Mouse (Mus musculus) embryonic facial prominence, embryonic 14.5 days (tissue): ENCODE data around the gene Suds3. TPM values are rescaled to one million over a fixed set of nuclear protein-coding genes. Genes with fewer than 3 reads are reported as not detected.
A peak's percentile ranks its signal among the peaks of the same experiment; 100 is the strongest.

Experiments
- ATAC-seq: fragments of 200-750 bp; cut with Nextera tagmentation; 2 replicates; pipeline ENCODE4 v1.8.0; 2017; ENCODE audit warnings: low read depth, moderate number of reproducible peaks, moderate TSS enrichment
- DNase-seq: peaks from one replicate; pipeline ENCODE4 v3.0.0-alpha.2; 2015; ENCODE audit warnings: low spot score
- H3K27ac ChIP-seq: fragments of 300-500 bp; sonication (generic); replicated peaks from 2 replicates; pipeline ENCODE4 v1.5.1; 2014; ENCODE audit warnings: low read depth, mild to moderate bottlenecking, low read length, moderate library complexity
- H3K27me3 ChIP-seq: fragments of 300-500 bp; sonication (generic); replicated peaks from 2 replicates; pipeline ENCODE4 v1.6.1; 2014; ENCODE audit warnings: low read length; ENCODE audit not compliant: control insufficient read depth, insufficient read depth
- H3K36me3 ChIP-seq: fragments of 300-500 bp; sonication (generic); 2 replicates; pipeline ENCODE4 v1.6.1; 2014; ENCODE audit warnings: low read length, mixed read lengths; ENCODE audit not compliant: control insufficient read depth, insufficient read depth
- H3K4me1 ChIP-seq: fragments of 300-500 bp; sonication (generic); 2 replicates; pipeline ENCODE4 v1.6.1; 2014; ENCODE audit warnings: antibody characterized with exemption, low read length; ENCODE audit not compliant: control insufficient read depth, insufficient read depth
- H3K4me2 ChIP-seq: fragments of 300-500 bp; sonication (generic); 2 replicates; pipeline ENCODE4 v1.6.1; 2014; ENCODE audit warnings: low read depth, mild to moderate bottlenecking, low read length, moderate library complexity, mixed read lengths
- H3K4me3 ChIP-seq: fragments of 300-500 bp; sonication (generic); 2 replicates; pipeline ENCODE4 v1.5.1; 2014; ENCODE audit warnings: low read depth, mild to moderate bottlenecking, low read length
- H3K9ac ChIP-seq: fragments of 300-500 bp; sonication (generic); 2 replicates; pipeline ENCODE4 v1.6.1; 2014; ENCODE audit warnings: low read depth, mild to moderate bottlenecking, low read length, moderate library complexity, mixed read lengths
- H3K9me3 ChIP-seq: fragments of 300-500 bp; sonication (generic); 2 replicates; pipeline ENCODE4 v1.6.1; 2016; ENCODE audit warnings: low read length; ENCODE audit not compliant: control insufficient read depth
- WGBS: fragments of 180-500 bp; shearing (Covaris S2); extraction: QIAGEN DNeasy Blood & Tissue Kit; methylation state at CpG from one replicate; pipeline ENCODE4 v1.1.7; 2014; 5-methylcytosine and 5-hydroxymethylcytosine counted together
- polyA plus RNA-seq: library from polyadenylated mRNA; unstranded; fragments of >200 nt; fragmentation: Nextera tagmentation; extraction: Ambion mirVana; gene quantifications from 2 replicates; pipeline ENCODE4 v1.2.1, GENCODE M21; 2014

Suds3 gene
- polyA plus RNA-seq, 1 experiment from 2014 or later = 39.5 TPM

- H3K9me3 ChIP-seq = 0 out of 2 replicates have a peak, but pooled peaks cover 3% of the 10 kb centered on the region
- H3K4me2 ChIP-seq = no peak overlapping the region
- H3K4me3 ChIP-seq = no peak overlapping the region
- peak; percentile 54 for DNase-seq
- no peaks in the 10 kb centered on the region for H3K36me3 ChIP-seq
- H3K27me3 ChIP-seq = no peaks in the 10 kb centered on the region
- 57% methylated on average over 15 of the region's 15 CpGs for WGBS
- ATAC-seq = 0 out of 2 replicates have a peak, but pooled peaks have one; percentile 26
- no peak overlapping the region; the same call in 1 of the 2 replicates for H3K9ac ChIP-seq
- 0 out of 2 replicates have a peak overlapping the region, but pooled peaks have one; percentile 10 for H3K27ac ChIP-seq
- H3K4me1 ChIP-seq = no peaks in the 10 kb centered on the region
Observed at GRCm38 (mm10) chr5:117153527-117154091, 37.7 kb upstream of the Suds3 start.

DNA sequence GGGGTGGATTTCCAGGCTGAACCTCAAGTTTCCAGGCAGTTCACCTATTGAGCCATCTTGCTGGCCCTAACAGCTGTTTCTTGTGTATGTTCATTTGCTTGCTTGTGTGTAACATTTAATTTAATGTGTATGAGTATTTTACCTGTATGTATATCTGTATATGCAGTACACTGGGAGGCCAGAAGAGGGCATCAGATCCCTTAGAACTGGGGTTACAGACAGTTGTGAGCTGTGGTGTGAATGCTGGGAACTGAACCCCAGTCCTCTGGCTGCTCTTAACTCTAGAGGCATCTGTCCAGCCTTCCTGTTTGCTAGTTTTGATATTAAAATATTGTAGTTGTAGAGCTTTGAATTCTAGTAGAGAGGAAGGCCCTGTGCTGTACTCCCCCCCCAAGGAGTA, 37.0 kb upstream of the Suds3 start:
- Histone ChIP-seq H3K27ac (no peak overlapping the region), H3K4me3 (no peak overlapping the region), H3K9ac (no peak overlapping the region), H3K27me3 (no peaks in the 10 kb centered on the region), H3K4me2 (no peak overlapping the region), H3K4me1 (no peaks in the 10 kb centered on the region), H3K9me3 (0 out of 2 replicates have a peak, but pooled peaks cover 3% of the 10 kb centered on the region), H3K36me3 (no peaks in the 10 kb centered on the region)
- DNase-seq (no peak), ATAC-seq (no peak)

DNA sequence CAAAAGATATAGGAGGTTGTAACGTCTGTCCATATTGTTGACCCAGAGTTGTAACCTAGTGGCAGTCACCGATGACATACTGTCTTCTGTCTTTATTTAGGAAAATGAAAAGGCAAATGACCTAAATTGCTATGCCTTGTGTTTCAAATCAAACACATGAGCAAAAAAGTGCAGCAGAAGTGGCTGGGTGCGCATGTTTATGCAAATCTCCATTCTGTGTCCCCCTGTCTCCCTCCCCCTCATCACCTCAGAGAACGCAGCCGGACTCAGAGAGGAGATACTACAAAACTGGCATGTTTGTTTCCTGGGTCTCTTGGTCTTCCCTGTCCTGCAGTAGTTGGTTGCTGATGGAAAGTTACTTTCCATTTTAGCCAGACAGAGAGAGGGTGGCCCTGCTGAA, 34.2 kb upstream of the Suds3 start:
- no peak for ATAC-seq
- Histone ChIP-seq H3K27ac (no peak overlapping the region), H3K27me3 (no peaks in the 10 kb centered on the region)

DNA sequence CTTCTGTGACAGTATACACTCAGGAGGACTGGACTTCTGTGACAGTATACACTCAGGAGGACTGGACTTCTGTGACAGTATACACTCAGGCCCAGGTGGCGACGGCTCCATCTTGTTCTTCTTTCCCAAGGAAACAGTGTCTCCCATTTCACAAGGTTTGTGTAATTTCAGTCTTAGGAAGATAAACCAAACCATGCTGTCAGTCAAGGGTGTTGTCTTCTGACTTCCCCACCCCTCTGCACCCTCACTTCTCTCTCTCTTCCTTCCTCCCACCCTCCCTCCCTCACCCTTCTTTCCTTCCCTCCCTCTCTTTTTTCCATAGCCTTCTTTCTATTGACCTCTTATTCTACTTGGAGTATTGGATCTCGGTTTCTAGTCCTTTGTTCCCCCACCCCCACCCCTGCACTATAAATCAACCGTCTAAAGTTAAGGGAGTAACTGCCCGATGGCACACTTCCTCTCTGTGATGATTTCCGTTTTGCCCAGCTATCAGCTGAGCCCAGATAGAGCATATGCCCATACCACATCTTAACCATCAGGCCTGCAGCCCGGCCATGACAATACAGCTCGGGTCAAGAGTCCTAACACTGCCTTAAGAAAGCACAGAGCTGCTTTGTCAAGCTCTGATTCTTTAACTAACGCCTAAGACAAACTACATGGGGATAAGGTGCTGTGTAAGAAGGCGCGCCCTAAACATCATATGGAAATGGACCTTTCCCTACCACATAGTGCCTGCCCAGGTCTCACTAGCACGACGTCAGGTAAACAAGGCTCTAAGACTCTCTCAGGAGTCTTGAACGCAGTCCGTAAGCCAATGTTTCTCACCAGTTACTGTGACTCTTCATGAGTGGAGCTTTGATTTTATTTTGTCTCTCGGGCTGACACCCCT, 33.4 kb upstream of the Suds3 start:
- 0 out of 2 replicates have a peak, but pooled peaks cover 3% of the 10 kb centered on the region for H3K9me3 ChIP-seq
- H3K27ac ChIP-seq = no peak overlapping the region
- no peak overlapping the region for H3K4me3 ChIP-seq
- DNase-seq (no peak), ATAC-seq (no peak)
- no peak overlapping the region for H3K9ac ChIP-seq
- no peak overlapping the region for H3K4me2 ChIP-seq
- WGBS = 83% methylated on average over 16 of the region's 16 CpGs
- no peaks in the 10 kb centered on the region for H3K36me3 ChIP-seq
- no peaks in the 10 kb centered on the region for H3K4me1 ChIP-seq
- H3K27me3 ChIP-seq = no peaks in the 10 kb centered on the region

More for the DNA sequence above, 34.2 kb upstream of the Suds3 start:
- 83% methylated on average over 5 of the region's 5 CpGs for WGBS
- DNase-seq = no peak
- H3K4me1 ChIP-seq = no peaks in the 10 kb centered on the region
- H3K4me2 ChIP-seq = no peak overlapping the region
- H3K36me3 ChIP-seq = no peaks in the 10 kb centered on the region
- H3K9ac ChIP-seq = no peak overlapping the region
- no peak overlapping the region for H3K4me3 ChIP-seq
- H3K9me3 ChIP-seq = 0 out of 2 replicates have a peak, but pooled peaks cover 3% of the 10 kb centered on the region

- Histone ChIP-seq H3K27me3 (no peaks in the 10 kb centered on the region), H3K9me3 (no peaks in the 10 kb centered on the region), H3K36me3 (no peaks in the 10 kb centered on the region), H3K4me3 (no peak overlapping the region), H3K27ac (no peak overlapping the region), H3K9ac (no peak overlapping the region), H3K4me1 (no peaks in the 10 kb centered on the region), H3K4me2 (no peak overlapping the region)
- DNase-seq = no peak
- WGBS = 87% methylated on average over 16 of the region's 16 CpGs
- ATAC-seq = no peak
Observed at GRCm38 (mm10) chr5:117147187-117148095, 31.5 kb upstream of the Suds3 start.

GRCm38 (mm10) chr5:117146165-117146564, 30.3 kb upstream of the Suds3 start:
- ATAC-seq (no peak), DNase-seq (no peak)
- Histone ChIP-seq H3K9me3 (no peaks in the 10 kb centered on the region), H3K36me3 (no peaks in the 10 kb centered on the region), H3K27ac (no peak overlapping the region), H3K4me3 (no peak overlapping the region), H3K9ac (no peak overlapping the region), H3K27me3 (no peaks in the 10 kb centered on the region), H3K4me1 (no peaks in the 10 kb centered on the region), H3K4me2 (no peak overlapping the region)

- DNase-seq (no peak), ATAC-seq (no peak)
- no peak overlapping the region for H3K4me2 ChIP-seq
- no peaks in the 10 kb centered on the region for H3K36me3 ChIP-seq
- H3K9ac ChIP-seq = no peak overlapping the region
- no peak overlapping the region for H3K4me3 ChIP-seq
- no peaks in the 10 kb centered on the region for H3K9me3 ChIP-seq
- H3K27me3 ChIP-seq = no peaks in the 10 kb centered on the region
- no peak overlapping the region for H3K27ac ChIP-seq
- WGBS = 58% methylated on average over 9 of the region's 9 CpGs
- no peaks in the 10 kb centered on the region for H3K4me1 ChIP-seq
Observed at GRCm38 (mm10) chr5:117143721-117144135, 27.8 kb upstream of the Suds3 start.

GRCm38 (mm10) chr5:117140374-117140773, 24.5 kb upstream of the Suds3 start:
- Histone ChIP-seq H3K4me3 (no peak overlapping the region), H3K4me1 (peaks cover 7% of the 10 kb centered on the region), H3K27ac (no peak overlapping the region), H3K9ac (no peak overlapping the region), H3K4me2 (no peak overlapping the region), H3K9me3 (no peaks in the 10 kb centered on the region), H3K27me3 (no peaks in the 10 kb centered on the region), H3K36me3 (no peaks in the 10 kb centered on the region)
- 80% methylated on average over 7 of the region's 7 CpGs for WGBS
- ATAC-seq (no peak), DNase-seq (no peak)
